Mouse (Mus musculus) brain, embryonic 14.5 days (tissue): ENCODE measurements around the gene Stoml2.

Experiments used
- CTCF ChIP-seq: fragments of 200-500 bp; IDR thresholded peaks from 2 replicates; pipeline ENCODE4 v1.5.1; 2012; ENCODE audit warnings: inconsistent platforms, mild to moderate bottlenecking, moderate library complexity, borderline replicate concordance; ENCODE audit not compliant: insufficient read depth, insufficient read length; ENCODE audit errors: extremely low read depth
- POLR2A ChIP-seq: fragments of 200-500 bp; IDR thresholded peaks from 2 replicates; pipeline ENCODE4 v1.6.1; 2012; ENCODE audit warnings: mild to moderate bottlenecking, inconsistent platforms, borderline replicate concordance; ENCODE audit not compliant: poor library complexity, insufficient read depth, insufficient read length, severe bottlenecking; ENCODE audit errors: extremely low read depth

- TF ChIP-seq POLR2A: no peak
- TF ChIP-seq CTCF: no peak
Observed at GRCm38 (mm10) chr4:42988296-42988695, 43.2 kb downstream of the Stoml2 start.
